Mouse (Mus musculus) right cerebral cortex, postnatal 4 days (tissue): ENCODE data around the gene Ccdc124.
"Not testable (repeated sequence)": the region's sequence is repeated elsewhere in the genome, so short reads cannot be mapped to it uniquely, and the experiment has no call there.

Source experiments
- DNase-seq: peaks from one replicate; pipeline ENCODE4 v3.0.0-alpha.2; 2022

Gene Ccdc124

DNA sequence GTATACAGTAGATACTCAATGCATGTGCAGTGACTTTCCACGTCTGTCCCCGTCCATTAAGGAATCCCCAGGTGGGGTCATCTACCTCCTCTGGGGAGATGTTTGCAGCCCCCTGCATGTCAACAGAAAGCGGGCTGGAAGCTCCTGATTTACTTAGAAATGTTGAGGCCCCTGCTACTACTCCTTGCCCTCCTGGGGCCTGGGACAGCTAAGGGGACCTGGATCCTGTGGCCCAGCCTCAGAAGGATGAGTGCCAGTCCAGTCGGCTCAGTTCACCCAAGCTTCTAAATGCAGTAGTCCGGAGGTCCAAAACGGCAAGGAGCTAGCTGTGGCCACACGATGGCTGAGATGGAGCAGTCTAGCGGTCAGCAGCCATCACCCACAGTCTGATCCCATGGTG, 29.8 kb downstream of the Ccdc124 start:
- no peak for DNase-seq

DNA sequence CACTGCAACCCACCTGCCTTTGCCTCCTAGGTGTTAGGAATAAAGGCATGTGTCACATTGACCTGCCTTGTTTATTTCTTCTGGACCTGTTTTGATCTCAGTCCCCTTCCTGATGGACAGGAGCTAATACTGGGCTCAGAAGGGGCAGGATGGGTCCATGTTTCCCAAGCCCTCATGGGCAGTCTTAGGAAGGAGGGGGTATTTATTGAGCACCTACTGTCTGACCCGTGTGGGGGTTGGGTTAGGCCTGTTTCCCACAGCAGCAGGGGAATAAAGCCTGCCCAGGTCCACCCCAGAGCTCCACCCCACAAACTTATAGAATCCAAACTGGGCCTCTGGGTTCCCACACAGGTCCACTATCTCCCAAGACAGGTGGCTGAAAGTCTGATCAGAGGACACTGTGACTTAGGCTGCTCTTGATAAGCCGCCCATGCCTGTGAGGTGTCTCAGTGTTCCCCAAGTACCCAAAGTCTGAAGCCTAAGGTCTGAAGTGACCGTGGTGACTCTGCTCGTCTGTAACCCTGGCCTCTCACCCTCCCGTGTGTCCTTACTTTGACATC, 30.4 kb downstream of the Ccdc124 start:
- no peak for DNase-seq

DNA sequence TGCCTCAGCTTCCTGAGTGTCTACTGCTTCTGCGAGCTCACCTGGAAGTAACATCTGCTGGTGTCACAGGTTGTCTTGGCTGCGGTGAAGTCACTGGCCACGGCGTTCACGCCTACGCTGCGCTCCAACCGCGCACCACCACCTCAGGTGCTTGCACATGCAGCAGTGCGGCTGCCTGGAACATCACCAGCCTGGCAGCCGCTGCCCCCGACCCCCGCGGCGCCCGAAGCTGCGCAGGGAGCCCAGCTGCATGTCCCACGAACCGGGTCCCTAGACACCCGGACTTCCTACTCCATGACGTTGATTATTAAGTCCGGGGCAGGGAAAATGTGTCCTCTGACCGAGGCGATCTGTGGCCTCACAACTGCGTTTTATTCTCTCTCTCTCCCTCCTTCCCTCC, 31.3 kb downstream of the Ccdc124 start:
- no peak for DNase-seq

DNA sequence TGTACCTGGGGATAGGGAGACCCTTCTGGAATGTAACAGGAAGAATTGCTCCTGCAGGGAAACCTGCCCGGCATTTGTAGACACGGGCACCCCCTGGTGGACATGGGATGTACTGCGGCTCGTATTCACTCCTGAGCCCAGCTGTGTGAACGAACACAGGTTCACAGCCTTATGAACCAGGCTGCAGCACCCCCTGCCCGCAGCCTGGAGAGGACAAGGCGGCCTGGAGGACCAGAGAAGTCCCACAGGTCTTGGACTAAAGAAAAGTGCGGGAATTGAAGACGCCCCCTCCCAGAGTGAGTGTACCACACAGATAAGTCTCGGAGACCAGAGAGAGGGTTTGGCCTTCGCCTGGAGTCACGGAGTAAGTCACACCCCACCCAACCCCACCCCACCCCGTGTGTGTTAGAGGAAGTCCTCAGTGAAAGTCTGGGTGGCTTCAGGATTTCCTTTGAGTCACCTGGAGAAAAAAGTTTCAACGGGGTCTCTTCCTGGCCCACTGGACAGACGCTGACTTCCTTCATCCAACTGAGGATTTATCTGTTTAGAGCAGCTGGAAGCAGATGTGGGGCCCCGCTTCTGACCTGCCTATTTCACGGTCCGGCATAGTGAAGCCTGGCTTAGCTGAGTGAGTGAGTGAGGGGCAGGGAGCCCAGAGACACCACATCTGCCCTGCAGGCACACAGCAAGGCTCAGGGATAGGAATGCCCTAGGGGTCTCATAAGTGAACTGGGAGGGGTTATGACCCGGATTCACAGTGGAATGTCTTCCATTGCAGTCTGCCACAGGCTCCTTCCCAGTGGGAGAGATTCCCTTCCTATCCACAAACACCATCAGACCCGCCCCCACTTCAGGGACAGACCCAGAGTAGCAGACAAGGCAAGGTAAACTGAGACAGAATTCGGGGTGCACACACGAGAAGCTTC, 32.3 kb downstream of the Ccdc124 start:
- peak; percentile 95 for DNase-seq

DNA sequence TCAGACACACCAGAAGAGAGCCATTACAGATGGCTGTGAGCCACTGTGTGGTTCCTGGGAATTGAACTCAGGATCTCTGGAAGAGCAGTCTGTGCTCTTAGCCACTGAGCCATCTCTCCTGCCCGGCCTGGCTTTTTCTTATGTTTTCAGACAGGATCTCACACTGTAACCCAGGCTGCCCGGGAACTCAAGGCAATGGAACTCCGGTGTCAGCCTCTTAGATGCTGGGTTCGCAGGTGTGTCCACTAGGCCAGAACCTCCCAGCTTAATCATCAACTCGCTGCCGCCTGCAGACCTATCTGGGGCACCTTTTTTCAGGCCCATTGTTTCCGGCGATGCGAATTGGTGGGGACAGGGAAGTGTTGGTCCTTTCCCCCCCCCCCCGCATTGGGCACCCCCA, 33.1 kb downstream of the Ccdc124 start:
- no peak for DNase-seq

DNA sequence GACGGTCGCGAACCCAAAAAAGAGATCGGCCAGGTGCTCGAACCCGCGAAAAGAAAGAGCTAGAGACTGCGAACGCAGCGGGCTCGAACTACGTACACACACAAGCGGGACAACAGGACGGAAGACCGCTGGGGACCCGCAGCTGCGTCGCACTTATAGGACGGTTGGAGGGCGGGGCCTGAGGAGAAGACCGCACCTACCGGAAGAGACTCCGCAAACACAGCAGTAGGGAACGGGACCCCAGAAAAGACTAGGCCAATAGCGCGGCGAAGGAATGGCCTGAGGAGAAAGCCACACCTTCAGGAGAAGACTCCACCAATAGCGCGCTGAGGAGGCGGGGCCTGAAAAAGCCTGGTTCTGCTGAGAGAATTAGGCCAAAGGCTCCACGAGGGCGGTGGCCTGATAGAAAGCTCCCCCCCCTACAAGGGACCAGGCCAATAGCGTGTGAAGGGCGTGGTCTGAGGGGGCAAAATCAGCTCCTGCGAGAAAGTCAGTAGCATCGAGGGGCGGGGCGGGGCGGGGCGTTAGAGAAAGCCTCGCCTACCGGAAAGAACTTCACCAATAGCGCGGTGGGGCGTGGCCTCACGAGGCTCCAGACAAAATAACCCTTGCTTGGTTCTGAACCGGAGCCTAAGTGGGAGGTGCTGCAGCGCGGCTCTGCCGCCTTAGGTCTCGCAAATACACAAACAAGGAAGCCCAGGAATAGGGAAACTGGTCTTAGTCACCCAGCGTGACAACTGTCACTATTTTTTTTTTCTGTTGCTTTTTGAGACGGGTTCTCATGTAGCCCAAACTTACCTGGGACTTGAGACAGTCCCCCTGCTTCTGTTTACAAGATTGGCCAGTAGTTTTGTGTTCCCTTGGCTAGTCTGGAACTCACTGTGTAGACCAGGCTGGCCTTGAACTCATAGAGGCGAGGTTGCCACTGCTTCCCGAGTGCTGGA, 34.1 kb downstream of the Ccdc124 start, which contains the start of gene Arrdc2:
Gene Arrdc2, minus strand, starts transcription at position 313 of the 944 bp plus-strand sequence.
- peak; percentile 93 for DNase-seq

DNA sequence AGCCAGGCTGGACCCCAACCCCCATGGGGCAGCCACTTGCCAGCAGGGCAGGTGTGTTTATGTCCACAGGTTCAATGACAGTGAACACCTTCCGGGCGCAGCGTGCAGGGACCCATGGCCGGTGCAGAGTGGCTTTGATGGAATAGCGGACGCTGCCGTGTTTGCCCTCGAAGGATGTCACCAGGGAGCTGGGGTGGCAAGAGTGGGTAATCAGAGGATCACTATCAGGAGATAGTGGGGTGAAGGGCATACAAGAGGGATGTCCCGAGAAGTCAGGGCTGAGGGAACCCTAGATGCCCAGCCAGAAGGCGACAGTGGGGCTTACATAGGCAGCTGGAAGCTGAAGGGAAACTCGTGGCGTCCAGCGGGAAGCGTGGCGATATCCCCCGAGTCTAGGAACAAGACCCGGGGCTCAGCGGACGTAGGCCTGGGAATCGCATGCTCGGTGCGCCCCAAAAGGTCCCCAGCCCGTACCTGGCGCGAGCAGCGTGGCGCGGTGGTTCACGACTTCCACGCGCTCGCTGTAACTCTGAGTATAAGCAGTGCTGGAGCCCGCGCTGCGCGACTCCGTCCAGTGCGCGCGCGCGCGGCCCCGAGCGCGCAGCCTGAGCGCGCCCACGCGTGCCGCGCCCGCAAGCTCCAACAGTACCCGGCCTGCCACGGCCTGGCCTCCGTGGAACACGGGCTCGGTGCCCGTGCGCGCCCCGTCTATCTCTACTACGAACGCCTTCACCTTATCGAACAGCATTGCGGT, 34.9 kb downstream of the Ccdc124 start:
- no peak for DNase-seq

DNA sequence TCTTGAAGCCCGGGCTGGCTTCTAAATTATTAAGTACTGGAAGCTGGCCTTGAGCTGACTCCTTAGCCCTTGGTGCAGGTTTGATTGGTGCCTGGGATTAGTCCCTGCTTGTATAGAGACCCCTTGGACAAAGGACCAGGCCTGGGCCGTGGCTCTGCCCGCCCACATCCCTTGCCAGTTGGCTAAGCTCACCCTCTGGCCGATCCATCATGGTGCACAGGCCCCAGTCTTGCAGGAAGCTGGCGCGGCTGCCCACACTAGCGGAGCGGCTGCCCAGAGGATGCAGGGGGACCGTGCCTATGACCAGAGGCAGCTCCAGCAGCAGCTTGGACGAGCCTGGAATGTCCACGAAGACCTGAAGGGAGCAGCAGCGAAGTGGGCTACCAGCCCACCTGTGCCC, 37.1 kb downstream of the Ccdc124 start:
- no peak for DNase-seq

DNA sequence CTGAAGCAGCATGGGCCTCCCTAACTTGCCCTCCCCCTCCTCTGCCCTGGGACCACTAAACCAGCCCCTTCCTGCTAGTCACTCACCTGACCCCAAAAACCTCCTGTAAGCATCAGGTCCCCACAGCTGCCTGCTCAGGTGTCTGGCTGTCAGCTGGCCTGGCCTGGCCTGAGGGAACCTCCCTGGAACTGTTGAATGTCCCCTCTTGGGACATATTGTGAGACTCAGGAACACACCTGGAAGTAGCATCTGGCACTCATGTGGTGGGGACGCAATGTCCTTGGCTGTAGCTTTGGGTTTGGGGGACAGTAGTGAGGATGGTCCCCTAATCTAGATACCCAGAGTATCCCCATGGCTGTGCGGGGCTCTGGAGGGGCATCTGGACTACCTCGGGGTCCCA, 39.7 kb downstream of the Ccdc124 start:
- no peak for DNase-seq

DNA sequence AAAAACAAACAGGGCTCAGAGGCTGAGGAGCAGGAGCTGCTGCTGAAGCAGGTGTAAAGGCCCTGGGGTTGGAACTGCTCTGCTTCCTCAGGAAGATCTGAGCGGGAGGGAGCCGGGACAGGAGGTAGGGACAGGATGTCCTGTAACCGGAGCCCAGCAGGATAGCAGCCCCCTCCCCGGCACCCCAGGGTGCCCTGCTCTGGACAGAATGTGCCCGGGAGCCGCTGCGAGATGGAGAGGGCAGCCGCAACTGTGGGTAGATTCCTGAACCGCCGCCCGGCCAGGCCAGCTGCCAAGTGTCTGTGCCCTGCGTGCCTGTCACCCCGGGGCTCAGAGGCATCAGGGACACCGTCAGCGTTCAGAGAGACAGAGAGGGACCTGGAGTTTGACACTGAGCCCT, 40.2 kb downstream of the Ccdc124 start:
- DNase-seq, result no peak

DNA sequence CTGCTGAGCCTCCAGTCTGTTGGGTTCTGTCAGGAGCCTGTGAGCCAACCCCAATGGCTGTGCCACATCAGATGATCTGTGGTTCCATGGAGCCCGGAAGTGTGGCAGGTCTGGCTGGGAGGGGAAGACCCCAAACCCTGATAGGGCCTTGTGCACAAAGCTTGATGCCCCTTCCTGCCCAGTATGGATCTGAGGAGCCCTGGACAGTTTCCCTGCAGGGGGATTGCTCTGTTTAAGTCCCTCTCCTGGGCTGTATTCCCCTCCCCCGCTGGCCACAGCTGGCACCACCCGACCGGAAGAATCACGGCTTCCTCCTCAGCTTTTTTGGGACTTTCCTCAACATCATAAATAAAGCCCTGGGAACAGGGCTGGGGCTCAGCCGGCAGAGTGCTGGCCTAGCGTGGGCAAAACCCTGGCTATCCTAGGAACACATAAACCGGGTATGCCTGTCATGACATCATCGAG, 40.7 kb downstream of the Ccdc124 start:
- DNase-seq, result no peak

DNA sequence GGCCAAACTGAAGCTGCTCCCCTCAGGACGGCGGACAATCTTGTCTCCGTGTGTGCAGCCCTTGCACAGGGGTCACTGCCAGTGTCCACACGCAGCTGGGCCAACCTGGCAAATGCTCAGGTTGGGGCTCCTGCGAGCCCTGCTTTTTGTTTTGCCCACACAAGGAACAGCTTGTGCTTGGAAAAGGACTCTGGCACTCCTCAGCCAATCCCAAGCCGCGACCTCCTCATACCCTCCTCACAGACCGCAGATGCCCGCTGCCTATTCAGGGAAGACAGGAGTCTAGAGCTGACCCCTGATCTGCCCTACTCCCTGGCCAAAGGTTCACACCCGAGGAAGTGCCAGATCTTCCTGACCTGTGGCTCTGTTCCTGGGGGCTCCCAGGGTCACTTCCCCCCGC, 41.4 kb downstream of the Ccdc124 start:
- DNase-seq, result no peak

DNA sequence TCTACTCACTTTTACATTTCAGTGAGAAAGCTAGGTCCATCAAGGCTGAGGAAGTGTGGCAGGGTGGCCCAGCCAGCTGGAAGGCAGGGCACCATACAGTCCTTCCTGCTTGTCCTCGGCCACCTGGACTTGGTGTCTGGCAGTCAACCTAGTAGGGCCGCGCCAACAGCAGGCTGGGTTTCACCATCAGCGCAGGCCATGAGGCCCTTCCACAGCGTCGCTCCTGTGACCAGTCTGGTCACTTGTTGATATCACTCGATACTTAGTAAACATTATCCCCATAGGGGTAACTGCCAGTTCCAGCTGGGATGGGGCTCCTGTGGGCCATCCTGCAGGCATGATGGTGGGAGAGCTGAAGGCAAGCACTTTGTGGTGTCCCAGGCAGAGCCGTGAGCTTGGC, 42.2 kb downstream of the Ccdc124 start:
- DNase-seq, result no peak

DNA sequence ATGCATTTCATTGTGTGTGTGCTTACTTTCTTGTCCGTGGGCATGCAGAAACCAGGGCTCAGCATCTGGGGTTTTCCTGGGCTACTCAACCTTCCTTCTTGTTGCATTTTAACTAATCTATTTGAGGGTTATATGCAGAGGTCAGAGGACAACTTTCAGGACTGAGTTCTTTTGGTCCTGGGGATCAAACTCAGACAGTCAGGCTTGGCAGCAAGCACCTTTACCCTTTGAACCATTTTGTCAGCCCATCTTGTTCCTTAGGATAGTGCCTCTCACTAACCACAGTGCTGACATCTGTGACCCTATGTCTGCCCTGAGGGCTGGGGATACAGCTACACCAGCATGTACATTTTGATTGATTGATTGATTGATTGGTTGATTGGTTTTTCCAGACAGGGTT, 45.9 kb downstream of the Ccdc124 start:
- DNase-seq, result no peak

DNA sequence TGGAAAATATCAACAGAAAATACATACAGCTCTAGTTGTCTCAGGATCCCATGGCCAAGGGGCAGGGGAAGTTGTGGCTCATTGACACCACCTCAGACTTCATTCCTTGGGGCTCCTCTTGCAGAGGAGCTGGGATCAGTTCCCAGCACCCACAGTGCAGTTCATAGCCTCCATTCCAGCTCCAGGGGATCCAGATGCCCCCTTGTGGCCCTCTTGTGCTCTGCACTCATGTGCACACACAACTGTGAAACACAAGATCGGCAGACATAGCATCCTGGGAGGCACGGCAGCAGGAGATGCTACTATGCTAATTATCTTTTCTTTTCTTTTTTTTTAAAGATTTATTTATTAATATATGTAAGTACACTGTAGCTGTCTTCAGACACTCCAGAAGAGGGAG, 46.7 kb downstream of the Ccdc124 start:
- DNase-seq, result no peak

DNA sequence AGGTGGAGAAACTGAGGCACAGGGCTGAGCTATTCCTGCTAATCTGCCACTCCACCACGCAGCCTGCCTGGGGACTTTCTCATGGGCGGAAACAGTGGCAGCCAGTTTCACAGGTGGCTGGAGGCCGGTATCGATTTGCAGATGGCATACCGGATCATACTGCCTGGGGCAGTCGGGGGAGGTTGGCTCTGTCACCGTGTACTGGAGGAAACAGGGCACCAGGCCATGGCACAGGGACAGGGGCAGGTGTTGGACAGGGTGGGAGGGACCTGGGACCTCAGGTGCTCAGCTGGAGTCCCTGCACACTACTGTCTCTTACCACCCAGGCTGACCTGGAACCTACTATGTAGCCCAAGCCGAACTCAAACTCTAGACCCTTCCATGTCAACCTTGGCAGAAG, 47.9 kb downstream of the Ccdc124 start:
- DNase-seq, result no peak

DNA sequence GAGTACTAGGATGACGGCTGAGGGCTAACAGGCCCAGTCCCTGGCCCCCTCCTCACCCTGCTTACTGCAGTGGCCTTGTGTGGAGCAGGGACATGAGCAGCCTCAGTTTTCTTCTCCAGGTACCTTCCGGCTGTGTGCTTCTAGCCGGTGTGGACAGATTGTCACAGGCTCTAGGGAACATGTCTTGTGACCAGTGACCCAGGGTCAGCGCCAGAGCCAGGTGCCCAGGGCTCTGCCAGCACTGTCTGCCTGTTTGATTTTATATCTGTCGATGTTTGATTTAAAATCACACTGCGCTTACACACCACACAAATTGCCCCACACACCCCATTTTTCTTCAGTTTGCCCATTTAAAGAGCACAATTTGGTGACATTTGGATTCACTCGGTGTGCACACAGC, 49.9 kb downstream of the Ccdc124 start:
- DNase-seq, result no peak

DNA sequence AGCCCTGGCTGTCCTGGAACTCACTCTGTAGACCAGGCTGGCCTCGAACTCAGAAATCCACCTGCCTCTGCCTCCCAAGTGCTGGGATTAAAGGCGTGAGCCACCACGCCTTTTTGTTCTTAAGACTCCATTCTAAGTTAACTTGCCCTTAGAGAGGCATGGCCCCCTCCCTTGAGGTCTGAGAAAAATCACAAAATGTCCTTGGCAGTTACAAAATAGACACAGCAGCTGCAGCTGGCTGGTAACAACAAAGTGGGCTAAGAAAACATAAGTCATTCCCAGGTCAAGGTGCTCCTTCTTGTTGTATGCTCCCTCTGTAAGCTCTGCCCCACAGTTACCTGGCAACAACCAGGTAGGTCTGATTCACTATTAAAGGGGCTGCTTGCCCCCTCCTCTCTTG, 51.1 kb downstream of the Ccdc124 start:
- DNase-seq, result not testable (repeated sequence)

DNA sequence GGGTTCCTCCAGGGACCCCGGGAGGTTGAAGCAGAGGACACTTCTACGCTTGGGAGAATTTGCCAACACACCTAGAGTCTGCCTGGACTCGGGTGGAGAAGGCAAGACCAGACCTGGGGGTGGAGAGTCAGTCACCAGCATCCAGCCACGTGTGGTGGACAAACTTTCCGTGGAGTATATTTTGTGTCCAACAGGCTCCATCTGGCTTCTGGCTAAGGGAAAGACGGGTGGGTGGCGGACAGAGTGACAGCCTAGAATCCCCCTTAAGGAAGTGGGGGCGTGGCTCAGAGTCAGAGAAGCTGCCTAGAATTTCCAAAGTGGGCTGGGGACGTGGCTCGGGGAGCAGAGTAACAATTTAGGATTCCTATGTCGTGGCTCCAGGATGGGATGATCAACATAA, 51.7 kb downstream of the Ccdc124 start:
- DNase-seq, result no peak

DNA sequence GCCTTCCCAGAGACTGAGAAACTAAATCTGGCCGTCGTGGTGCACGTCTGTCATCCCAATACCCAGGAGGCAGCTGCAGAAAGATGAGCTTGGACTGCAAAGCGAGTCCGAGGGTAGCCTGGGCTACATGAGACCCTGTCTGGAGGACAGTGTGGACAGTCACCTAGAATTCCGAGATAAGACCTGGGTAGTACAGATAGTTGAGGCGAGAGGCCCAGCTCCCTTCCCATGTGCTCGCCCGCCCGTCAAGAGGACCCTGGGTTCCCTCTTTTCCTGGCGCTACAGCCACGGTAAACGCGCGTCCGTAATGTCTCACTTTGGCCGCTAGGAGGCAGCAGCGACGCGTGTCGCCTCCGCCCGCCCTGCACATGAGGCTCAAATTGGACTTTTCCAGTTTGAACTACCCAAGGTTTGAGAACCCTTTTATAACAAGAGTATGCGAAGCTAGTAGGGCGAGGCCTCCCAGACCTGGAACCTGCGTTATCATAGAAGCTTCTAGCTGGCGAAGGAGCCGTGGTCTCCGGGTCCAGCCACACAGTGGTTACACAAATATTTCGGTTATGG, 52.3 kb downstream of the Ccdc124 start:
- DNase-seq, result peak; percentile 65

DNA sequence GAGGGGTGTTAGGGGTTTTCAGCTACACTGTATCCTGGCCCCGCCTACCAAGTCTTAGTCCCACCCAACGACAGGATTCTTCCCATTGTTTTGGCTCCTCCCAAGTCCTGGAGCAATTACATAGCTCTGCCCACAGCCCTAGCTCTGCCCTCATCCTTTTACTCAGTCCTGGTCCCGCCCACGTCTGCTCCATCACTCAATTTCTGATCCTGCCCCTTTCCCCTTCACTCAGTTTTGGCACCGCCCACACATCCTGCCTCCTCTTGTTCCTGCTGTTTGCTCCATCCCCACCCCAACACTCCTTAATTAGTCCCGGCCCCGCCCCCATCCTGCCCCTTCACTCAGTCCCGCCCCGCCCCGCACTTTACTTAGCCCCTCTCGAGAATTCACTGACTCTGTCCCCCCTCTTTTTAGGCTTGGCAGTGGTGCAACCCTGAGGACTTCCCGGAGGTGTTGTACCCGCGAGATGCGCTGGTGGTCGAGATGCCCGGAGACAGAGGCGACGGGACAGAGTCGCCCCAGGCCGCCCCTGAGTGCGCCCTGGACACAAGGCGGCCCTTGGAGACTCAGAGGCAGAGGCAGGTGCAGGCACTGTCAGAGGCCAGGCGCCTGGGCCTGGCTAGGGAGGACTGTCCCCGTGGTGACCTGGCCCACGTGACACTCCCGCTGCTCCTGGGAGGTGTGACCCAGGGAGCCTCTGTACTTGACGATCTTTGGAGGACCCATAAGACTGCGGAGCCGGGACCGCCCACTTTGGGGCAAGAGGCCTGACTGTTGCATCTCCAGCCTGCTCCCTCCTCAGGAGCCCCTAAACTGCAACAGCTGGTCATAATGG, 53.4 kb downstream of the Ccdc124 start:
- DNase-seq, result no peak
